Mouse (Mus musculus) lung, postnatal 0 days (tissue): ENCODE results near the gene Alkbh6.

Experiments used
- CTCF ChIP-seq: IDR thresholded peaks from 2 replicates; pipeline ENCODE4 v1.5.1; 2016; ENCODE audit warnings: antibody characterized with exemption, mild to moderate bottlenecking
- EP300 ChIP-seq: IDR thresholded peaks from 2 replicates; pipeline ENCODE4 v1.6.1; 2016; ENCODE audit warnings: antibody characterized with exemption, mild to moderate bottlenecking, control low read depth

GRCm38 (mm10) chr7:30323795-30324194 is 15.3 kb downstream of the Alkbh6 start, which contains the start of gene Sdhaf1:
- no peak for TF ChIP-seq CTCF
- no peak for TF ChIP-seq EP300
